Mouse (Mus musculus) cerebellum, adult 2 months (tissue): ENCODE data around the gene Mad1l1.

Experiments
- CTCF ChIP-seq: fragments of 200-500 bp; IDR thresholded peaks from 2 replicates; pipeline ENCODE4 v1.5.1; 2011; ENCODE audit warnings: low read depth, mild to moderate bottlenecking, control low read depth, low read length, moderate library complexity, borderline replicate concordance; ENCODE audit not compliant: insufficient read depth
- POLR2A ChIP-seq: fragments of 200-500 bp; IDR thresholded peaks from 2 replicates; pipeline ENCODE4 v1.6.1; 2011; ENCODE audit warnings: low read length, control low read depth, borderline replicate concordance; ENCODE audit not compliant: insufficient read depth

DNA sequence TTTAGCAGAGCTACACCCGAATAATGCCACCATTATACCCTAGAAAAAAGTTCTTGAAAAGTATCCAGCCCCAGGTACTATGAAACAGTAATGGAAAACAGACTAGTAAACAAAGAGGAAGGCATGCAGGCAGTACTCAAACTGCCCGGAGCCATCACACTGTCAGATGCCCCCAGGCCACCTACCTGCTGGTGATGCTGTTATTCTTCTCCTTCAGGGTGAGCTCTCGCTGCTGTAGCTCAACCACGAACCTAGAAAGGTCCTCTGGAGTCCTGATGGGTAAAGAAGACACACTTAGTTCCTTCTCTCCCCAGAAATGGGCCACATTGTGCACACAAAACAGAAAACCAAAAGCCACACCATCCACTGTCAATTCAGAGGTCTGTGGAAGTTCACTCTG, 60.0 kb downstream of the Mad1l1 start:
- TF ChIP-seq CTCF (no peak), POLR2A (no peak)
